Mouse (Mus musculus): ENCODE results near the gene Rcan3.
A peak's percentile ranks its signal among the peaks of the same experiment; 100 is the strongest.

Gene Rcan3

GRCm38 (mm10) chr4:135433443-135434394, at the start of gene Rcan3:
Rcan3 (minus strand) TSS chr4:135433853.
- peak; percentile 79 for DNase-seq (ENCODE audit: low read depth, low spot score)

GRCm38 (mm10) chr4:135480370-135480769, 46.7 kb upstream of the Rcan3 start:
- DNase-seq (ENCODE audit: low read depth, low spot score): peak; percentile 57

DNA sequence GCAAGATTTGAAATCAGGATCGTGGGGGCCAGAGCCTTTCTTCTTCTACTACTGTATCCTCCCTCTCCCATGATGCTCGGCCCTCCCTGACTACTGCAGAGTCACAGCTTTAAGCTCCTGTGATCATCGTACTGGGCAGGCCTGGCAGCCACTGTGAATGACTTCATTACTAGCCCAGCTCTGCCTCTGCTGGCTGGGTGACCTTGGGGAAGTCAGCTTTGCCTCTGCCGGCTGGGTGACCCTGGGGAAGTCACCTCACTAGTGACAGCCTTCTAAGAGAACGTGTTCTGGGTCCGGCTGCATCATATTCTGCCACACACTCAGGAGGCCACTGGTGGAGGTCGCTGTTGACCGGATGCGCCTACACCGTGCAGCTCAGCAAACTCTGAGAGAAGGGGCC, 44.2 kb upstream of the Rcan3 start:
- no peak for DNase-seq (ENCODE audit: low read depth, low spot score)

- DNase-seq (ENCODE audit: low read depth, low spot score): no peak
Measured at GRCm38 (mm10) chr4:135463406-135463805, 29.8 kb upstream of the Rcan3 start.

- DNase-seq (ENCODE audit: low read depth, low spot score): peak; percentile 42
Measured at GRCm38 (mm10) chr4:135453572-135453971, 19.9 kb upstream of the Rcan3 start.

GRCm38 (mm10) chr4:135453164-135453563, 19.5 kb upstream of the Rcan3 start:
- no peak for DNase-seq (ENCODE audit: low read depth, low spot score)

DNA sequence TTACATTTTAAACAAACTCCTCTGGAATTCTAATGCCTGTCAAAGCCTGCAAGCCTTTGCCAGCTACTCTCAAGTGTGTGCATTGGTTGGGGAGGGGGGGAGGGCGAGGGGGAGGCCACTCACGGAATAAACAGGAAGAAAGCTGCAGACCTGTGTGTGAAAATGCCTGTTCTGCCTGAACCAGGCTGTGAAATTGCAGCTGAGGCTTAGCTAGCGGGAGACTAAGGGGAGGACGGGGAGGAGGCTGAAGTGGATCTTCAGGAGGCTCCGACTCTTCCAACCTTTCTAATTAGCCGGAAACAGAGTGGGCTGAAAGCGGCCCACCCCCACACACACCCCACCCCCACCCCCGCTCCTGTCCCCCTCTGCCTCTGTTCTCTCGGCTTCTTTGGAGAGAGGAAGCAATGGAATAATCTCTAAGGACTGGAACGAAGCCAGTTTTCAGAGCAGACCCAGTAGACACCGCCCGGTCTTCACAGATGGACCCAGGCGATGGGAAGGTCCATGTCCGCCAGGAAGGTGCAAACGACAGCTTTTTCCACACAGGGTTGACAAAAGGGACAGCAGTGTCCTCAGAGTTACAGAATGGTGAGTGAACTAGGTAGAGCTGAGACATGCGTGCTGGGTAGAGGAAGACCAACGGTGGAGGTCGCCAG, 17.8 kb upstream of the Rcan3 start:
- DNase-seq (ENCODE audit: low read depth, low spot score): no peak

DNA sequence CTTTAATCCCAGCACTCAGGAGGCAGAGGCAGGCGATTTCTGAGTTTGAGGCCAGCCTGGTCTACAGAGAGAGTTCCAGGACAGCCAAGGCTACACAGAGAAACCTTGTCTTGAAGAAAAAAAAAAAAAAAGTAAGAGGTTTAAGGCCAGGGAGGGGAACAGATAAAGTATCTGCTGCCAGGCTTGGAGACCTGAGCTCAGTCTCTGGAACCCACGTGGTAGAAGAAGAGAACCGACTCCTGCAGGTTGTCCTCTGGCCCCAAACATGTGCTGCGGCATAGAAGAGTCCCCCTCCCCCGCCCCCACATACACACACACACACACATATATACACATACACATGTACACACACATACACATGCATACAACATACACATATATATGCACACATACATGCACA, 8.8 kb upstream of the Rcan3 start:
- no peak for DNase-seq (ENCODE audit: low read depth, low spot score)

DNA sequence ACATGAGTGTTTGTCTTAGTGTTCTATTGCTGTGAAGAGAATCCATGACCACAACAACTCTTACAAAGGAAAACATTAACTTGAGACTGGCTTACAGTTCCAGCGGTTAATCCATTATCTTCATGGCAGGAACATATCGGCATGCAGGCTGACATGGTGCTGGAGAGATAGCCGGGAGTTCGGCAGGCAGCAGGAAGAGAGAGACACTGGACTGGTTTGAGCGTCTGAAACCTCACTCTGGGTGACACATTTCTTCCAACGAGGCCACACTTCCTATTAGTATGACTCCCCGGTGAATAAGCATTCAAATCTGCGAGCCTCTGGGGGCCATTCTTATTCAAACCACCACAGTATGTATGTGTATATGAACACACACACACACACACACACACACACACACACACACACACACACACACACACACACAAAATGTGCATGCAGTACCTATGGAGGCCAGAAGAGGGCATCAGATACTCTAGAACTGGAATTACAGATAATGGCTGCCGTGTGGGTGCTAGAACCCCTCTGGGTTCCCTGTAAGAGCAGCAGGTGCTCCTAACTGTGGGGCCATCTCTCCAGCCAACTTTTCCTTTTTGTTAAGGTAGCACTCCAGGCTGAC, 6.4 kb upstream of the Rcan3 start:
- peak; percentile 86 for DNase-seq (ENCODE audit: low read depth, low spot score)

- DNase-seq (ENCODE audit: low read depth, low spot score): peak; percentile 91
Measured at GRCm38 (mm10) chr4:135439188-135439647, 5.6 kb upstream of the Rcan3 start.

DNA sequence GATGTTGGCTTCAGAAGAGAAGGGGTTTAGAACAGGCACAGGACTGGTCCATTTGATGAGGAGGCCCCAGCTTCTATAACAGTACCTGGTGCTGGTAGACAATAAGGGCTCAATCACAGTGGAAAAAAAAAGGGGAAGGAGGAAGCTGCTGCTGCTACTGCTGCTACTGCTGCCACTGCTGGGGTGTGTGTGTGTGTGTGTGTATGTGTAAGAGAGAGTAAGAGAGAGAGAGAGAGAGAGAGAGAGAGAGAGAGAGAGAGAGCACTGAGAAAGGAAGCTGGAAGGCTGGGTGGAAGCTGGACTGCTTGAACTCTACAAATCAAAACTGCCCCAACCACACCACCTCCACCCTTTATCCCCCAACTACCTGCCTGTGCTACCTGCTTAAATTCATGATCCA, 4.3 kb upstream of the Rcan3 start:
- no peak for DNase-seq (ENCODE audit: low read depth, low spot score)

DNA sequence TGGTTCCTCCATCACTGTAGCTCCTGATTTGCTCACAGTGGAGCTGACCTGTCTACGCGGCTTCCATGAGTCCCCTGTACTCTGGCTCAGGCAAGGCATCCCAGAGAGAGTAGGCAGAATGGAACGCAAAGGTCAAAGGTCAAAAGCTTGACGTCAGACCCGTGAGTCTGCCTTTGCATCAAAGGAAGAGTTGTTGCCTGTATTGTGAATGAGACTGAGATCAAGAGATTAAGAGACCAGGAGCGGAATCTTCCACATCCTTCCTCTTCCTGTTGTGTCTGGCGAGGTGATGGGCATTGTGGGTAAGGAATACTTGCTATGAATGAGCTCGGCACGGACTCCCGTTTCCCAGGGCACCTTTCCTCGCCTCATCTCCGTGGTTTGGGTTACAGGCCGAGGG, 2.6 kb upstream of the Rcan3 start:
- DNase-seq (ENCODE audit: low read depth, low spot score): peak; percentile 82

DNA sequence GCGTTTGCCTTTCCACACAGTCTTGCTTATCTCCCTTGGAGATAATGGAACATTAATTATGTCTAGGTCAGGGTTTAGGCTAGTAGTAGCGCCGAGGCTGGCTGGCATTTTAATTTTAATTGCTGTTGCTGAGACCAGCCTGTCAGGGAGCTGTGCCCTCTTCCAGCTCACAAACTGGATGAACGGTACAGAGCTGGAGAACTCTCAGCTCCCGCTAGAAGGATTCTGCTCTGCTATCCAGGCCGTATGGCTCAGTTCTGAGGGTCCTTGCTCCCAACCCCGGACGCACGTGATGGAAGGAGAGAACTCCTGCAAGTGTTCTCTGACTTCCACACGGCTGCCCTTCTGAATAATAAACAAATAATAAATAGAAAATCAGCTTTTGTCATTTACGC, 739 bp upstream of the Rcan3 start:
- DNase-seq (ENCODE audit: low read depth, low spot score): no peak

DNA sequence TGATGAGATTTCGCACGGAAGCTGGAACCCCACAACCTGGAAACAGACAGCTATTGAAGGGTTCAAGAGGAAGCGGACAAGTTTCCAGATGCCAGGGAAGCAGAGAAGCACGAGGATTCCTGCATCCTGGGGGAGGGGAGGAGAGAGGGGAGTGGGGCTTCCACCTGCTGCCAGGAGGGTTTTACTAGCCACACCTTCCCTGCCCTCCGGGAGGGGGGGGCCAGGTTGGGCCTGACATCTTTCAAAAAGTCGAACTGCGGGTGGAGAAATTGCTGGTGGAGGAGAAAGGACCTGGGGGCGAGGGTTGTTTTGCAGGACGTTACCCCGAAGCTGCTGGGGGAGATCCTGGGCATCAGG, 589 bp downstream of the Rcan3 start:
- peak; percentile 60 for DNase-seq (ENCODE audit: low read depth, low spot score)

DNA sequence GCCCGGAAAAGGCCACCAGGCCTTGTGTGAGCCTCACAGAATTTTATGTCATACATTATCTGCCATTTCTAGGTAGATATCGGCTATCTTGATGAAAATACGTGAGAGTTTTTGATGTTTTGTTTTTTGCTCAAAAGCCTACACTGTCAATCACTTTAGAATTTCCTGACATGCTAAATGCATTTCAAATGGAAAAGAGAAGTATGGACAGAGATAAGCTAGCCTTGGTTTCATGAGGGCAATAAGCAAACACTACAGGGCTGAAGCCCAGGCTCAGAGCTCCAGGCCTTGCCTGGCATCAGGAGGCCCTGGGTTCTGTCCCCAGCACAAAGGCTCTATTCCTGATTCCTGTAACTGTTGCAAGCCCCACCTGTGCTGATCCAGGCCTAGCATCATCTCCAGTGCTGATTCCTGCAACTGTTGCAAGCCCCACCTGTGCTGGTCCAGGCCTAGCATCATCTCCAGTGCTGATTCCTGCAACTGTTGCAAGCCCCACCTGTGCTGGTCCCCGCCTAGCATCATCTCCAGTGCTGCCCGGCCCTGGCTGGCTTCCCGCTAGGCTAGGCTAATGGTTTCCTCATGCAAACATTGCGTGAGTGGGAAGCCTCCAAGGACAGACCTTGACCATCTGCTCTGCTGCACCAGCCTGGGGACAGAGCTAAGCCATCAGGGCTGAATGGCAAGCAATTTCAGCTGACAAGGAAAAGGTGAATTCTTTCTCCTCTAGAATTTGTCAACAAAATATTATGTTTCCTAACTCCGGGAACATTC, 3.5 kb downstream of the Rcan3 start:
- DNase-seq (ENCODE audit: low read depth, low spot score): no peak

DNA sequence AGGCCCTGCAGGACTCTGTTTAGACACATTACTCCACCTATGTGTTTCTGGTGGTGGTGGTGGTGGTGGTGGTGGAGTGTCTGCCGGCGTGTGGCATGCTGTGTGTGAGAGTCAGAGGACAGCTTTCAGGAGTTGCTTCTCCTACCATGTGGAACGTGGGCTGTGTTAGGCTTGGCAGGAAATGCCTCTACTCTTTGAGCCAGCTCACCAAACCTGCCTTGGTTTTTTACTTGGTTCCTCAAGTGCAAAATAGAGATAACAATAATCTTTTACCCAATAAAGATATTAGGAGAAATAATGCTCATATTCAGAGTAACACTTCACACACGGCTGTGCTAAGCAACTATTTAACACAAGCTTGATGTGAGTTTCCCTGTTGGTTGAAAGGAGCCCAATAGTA, 4.3 kb downstream of the Rcan3 start:
- no peak for DNase-seq (ENCODE audit: low read depth, low spot score)

- no peak for DNase-seq (ENCODE audit: low read depth, low spot score)
Measured at GRCm38 (mm10) chr4:135426587-135426986, 7.1 kb downstream of the Rcan3 start.

DNA sequence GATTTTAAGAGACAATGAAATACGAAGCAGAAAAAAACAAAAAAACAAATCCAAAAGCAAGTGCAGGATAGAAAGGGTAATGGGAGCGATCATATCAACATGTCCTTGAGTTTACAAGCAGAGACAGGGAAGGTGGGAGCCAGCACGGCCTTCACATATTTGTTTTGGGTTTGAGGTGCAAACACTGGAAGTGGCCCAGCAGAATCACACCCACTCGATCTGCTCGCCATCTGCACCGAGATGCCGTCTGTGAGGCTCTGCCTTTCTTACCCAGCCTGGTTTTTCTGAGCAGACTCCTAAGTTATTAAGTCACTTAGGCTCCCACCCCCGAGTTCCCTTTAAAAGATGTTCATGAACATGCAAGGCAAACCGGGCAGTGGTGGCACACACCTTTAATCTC, 8.0 kb downstream of the Rcan3 start:
- DNase-seq (ENCODE audit: low read depth, low spot score): no peak

- no peak for DNase-seq (ENCODE audit: low read depth, low spot score)
Measured at GRCm38 (mm10) chr4:135420961-135421360, 12.7 kb downstream of the Rcan3 start.

- peak; percentile 82 for DNase-seq (ENCODE audit: low read depth, low spot score)
Measured at GRCm38 (mm10) chr4:135420416-135420815, 13.2 kb downstream of the Rcan3 start.

GRCm38 (mm10) chr4:135419996-135420395, 13.7 kb downstream of the Rcan3 start:
- peak; percentile 94 for DNase-seq (ENCODE audit: low read depth, low spot score)

DNA sequence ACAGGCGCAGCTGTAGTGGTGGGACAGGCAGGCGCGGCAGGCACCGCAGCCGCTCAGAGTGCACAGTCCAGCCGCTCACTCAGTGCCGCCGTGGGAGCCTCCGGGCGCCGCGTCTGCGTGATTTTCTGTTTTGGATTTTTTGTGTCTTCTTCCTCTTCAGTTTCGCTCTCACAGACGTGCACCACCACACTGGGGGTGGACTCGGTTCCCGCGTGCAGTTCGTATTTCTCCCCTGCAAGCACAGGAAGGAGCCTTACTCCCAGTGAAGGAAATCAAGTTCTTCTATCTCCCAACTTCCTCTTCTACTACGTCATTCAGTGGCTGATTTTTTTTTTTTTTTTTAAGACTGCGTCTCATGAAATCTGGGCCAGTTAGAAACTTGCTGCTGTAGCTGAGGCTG, 17.3 kb downstream of the Rcan3 start:
- no peak for DNase-seq (ENCODE audit: low read depth, low spot score)
